Mouse (Mus musculus): ENCODE measurements at regions not wholly inside any gene's neighbourhood (a gene's known extent, or its start where the extent isn't known, plus 50 kb on each side); places are given as distances from the start of the nearest gene placed in this dataset.

GRCm38 (mm10) chr15:90021746-90022312, 180.2 kb upstream of the Syt10 start:
- no peak for DNase-seq
- intact Hi-C loops (cut with DNase I), result no loop called here
- Histone ChIP-seq H3K4me3 (no peak overlapping the region), H3K27ac (no peak overlapping the region)
- TF ChIP-seq CTCF (IDR thresholded peaks at IDR 0.05), result no peak

DNA sequence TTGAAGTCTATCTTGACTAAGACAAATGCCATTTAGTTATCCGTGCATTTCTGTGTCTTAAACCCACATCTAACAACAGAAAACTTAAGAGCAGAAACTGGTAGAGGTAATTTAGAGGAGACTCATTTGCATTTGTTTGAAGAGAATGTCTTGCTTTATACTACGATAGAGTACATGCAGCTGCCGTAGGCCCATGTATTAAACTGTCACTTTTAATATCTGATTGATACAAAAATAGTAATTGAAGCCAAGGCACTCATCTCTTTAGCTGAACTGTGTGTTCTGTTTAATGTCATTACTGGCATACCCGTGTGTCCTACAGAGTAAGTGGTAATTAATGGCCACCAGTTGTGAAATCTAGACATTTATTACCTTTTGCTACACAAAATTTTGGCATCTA, 181.5 kb upstream of the Syt10 start:
- no peak overlapping the region for H3K27ac ChIP-seq
- no peak overlapping the region for H3K4me3 ChIP-seq
- TF ChIP-seq CTCF (IDR thresholded peaks at IDR 0.05), result no peak
- intact Hi-C loops (cut with DNase I), result no loop called here
- DNase-seq, result no peak

GRCm38 (mm10) chr15:90034356-90034755, 189.8 kb upstream of the Alg10b start:
- H3K27ac ChIP-seq, result no peak overlapping the region
- no peak overlapping the region for H3K4me3 ChIP-seq
- intact Hi-C loops (cut with DNase I), result no loop called here
- no peak for DNase-seq
- no peak for TF ChIP-seq CTCF (IDR thresholded peaks at IDR 0.05)

DNA sequence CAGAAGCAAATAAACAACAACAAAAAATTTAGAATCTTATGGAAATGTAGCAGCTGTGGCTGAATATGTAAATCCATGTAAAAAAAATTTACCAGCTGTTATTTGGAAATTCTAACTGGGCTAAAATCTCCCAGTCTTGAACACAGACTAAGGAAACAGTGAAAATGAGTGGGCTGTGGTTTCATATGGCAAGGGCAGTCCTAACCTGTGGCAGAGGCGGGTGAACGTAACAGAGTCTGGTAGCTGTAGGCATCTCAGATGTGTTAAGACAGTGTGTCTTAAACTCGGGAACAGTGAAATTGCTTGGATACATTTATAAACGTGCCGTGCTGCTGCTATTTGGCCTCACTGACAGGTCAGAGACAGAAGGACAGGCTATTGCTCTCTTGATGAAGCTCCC, 178.4 kb upstream of the Alg10b start:
- intact Hi-C loops (cut with DNase I), result no loop called here
- Histone ChIP-seq H3K27ac (no peak overlapping the region), H3K4me3 (no peak overlapping the region)
- no peak for DNase-seq
- no peak for TF ChIP-seq CTCF (IDR thresholded peaks at IDR 0.05)

- Histone ChIP-seq H3K27ac (no peak overlapping the region), H3K4me3 (no peak overlapping the region)
- intact Hi-C loops (cut with DNase I), result no loop called here
- no peak for DNase-seq
- TF ChIP-seq CTCF (IDR thresholded peaks at IDR 0.05), result no peak
Measured at GRCm38 (mm10) chr15:90062021-90062420, 162.1 kb upstream of the Alg10b start.

DNA sequence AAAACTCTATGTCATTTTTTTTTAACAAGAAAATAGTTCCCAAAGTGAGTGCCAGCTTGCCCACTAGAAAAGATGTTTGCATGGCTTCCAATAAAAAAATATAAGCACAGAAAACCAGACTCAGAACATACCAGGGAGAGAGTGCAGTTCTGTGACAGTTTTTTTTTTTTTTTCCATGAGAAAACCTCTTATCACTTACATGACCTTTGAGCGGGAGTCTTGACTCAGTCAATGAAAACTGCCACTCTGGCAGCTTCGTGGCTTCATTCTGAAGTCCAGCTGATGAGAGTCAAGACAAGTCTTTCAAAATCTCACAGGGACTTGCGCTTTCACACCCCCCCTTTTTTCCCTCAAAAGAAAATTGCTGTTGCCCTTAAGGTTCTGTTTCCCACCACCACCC, 158.3 kb upstream of the Alg10b start:
- DNase-seq, result no peak
- H3K4me3 ChIP-seq, result no peak overlapping the region
- H3K27ac ChIP-seq, result no peak overlapping the region
- no peak for TF ChIP-seq CTCF (IDR thresholded peaks at IDR 0.05)
- intact Hi-C loops (cut with DNase I), result no loop called here

GRCm38 (mm10) chr15:90072078-90072477, 152.0 kb upstream of the Alg10b start:
- peak; percentile 29 for DNase-seq

DNA sequence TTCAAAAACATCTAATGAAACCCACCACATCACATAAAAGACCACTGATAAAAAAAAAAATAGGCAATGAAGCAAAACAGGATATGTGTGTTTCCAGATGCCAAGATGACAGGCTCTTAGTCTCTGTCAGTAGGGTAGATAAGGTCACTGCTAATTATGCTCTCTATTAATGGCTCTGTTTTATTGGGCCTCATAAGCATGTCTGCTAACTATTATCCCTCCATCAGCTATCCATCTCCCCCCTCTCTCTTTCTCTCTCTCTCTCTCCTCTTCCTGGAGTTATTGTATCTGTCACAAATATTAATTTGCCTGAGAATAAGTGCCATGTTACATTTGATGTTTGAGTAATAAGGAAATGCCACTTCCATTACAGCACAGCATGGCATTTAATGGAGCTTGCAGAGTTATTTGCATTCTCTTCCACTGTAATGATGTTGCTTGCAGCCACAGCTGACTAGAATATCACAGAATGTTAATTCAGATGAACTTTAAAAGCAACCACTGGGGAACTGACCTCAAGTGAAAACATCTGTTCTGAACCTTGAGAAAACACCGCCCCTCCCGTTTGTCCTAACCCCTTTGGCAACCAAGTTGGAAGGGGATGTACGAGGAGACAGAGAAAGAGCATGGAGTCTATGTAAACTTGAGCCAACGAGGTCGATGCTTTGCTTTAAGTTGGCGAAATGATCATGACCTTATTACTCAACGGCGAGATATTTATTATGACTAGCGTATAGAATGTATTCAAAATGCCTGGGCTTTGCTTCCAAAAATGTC, 141.7 kb upstream of the Alg10b start:
- intact Hi-C loops (cut with DNase I), result no loop called here
- Histone ChIP-seq H3K27ac (peak overlapping the region; percentile 13; the same call in 1 of the 2 replicates), H3K4me3 (no peak overlapping the region)
- peak; percentile 30 for DNase-seq
- TF ChIP-seq CTCF (IDR thresholded peaks at IDR 0.05), result no peak

More at GRCm38 (mm10) chr15:90072078-90072477, 152.0 kb upstream of the Alg10b start:
- Histone ChIP-seq H3K4me3 (no peak overlapping the region), H3K27ac (no peak overlapping the region)
- TF ChIP-seq CTCF (IDR thresholded peaks at IDR 0.05), result no peak
- intact Hi-C loops (cut with DNase I), result no loop called here

GRCm38 (mm10) chr15:90109445-90109988, 114.6 kb upstream of the Alg10b start:
- intact Hi-C loops (cut with DNase I), result no loop called here
- H3K27ac ChIP-seq, result no peak overlapping the region
- no peak for TF ChIP-seq CTCF (IDR thresholded peaks at IDR 0.05)
- DNase-seq, result no peak
- no peak overlapping the region for H3K4me3 ChIP-seq

- Histone ChIP-seq H3K27ac (no peak overlapping the region), H3K4me3 (no peak overlapping the region)
- TF ChIP-seq CTCF (IDR thresholded peaks at IDR 0.05), result no peak
- intact Hi-C loops (cut with DNase I), result no loop called here
- no peak for DNase-seq
Measured at GRCm38 (mm10) chr15:90113611-90114010, 110.5 kb upstream of the Alg10b start.

DNA sequence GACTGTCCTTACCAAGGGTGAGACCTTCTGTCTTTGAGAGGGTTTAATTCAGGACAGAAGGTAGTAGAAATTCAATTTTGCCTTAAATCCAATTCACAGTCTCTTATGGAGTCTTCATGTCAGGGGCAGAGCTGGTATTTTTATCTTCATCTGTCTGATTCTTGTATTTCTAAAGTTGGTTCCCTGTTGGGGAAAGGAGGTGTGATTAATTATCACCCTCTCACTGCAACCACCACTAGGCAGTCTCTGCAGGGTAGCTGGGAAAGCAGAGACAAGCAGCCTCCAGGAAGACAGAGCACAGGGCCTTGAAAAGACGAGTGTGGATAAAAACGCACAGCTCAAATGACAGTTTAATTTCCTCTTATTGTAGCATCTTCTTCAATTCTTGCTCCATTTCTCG, 104.4 kb upstream of the Alg10b start:
- no peak overlapping the region for H3K27ac ChIP-seq
- no peak overlapping the region for H3K4me3 ChIP-seq
- TF ChIP-seq CTCF (IDR thresholded peaks at IDR 0.05), result no peak
- intact Hi-C loops (cut with DNase I), result no loop called here
- no peak for DNase-seq

GRCm38 (mm10) chr15:90123999-90124398, 100.1 kb upstream of the Alg10b start:
- Histone ChIP-seq H3K27ac (no peak overlapping the region), H3K4me3 (no peak overlapping the region)
- no peak for TF ChIP-seq CTCF (IDR thresholded peaks at IDR 0.05)
- no peak for DNase-seq
- intact Hi-C loops (cut with DNase I), result no loop called here

DNA sequence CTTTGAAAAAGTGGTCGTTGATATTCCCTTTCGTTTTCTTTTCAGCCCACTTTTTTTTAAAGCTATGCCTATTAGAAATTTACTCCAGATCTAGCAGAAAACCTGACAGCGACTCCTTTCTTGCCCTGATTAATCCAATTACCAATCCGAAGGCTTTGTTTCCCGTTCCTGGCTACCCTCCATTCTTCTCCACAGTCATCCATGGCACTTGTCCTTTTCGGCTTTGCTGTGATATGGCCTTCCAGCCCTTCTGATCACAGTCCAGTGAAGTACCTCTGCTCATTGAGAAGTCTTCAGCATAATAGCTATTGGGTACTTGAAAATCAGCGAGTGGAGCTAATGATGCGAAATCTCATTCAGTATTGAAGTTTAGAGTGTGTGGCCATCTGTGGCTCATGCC, 99.0 kb upstream of the Alg10b start:
- Histone ChIP-seq H3K4me3 (no peak overlapping the region), H3K27ac (no peak overlapping the region)
- intact Hi-C loops (cut with DNase I), result no loop called here
- no peak for DNase-seq
- TF ChIP-seq CTCF (IDR thresholded peaks at IDR 0.05), result no peak

DNA sequence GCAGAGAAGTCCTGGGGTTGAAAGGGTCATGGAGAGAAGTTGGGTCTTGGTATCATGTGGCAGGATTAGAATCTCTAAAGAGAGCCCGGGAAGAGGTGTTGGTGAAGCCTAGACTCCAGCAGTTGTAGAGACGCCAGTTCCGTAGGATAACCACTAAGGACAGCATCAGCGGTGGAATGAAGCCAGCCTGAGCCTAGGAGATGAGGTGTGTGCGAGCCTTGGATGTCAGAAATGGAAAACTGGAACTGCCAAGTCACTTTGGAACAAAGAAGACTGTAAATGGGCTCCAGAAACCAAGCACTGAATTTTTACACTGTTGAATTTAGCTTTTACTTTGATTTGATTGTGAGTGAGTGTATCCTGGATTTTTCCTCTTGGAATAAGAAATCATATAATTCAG, 92.3 kb upstream of the Alg10b start:
- no peak for TF ChIP-seq CTCF (IDR thresholded peaks at IDR 0.05)
- H3K27ac ChIP-seq, result no peak overlapping the region
- no peak overlapping the region for H3K4me3 ChIP-seq
- no peak for DNase-seq
- intact Hi-C loops (cut with DNase I), result no loop called here

Measured in gastrocnemius, adult 2 months (tissue).